Mouse (Mus musculus): ENCODE measurements around the gene Tha1.

Gene Tha1

DNA sequence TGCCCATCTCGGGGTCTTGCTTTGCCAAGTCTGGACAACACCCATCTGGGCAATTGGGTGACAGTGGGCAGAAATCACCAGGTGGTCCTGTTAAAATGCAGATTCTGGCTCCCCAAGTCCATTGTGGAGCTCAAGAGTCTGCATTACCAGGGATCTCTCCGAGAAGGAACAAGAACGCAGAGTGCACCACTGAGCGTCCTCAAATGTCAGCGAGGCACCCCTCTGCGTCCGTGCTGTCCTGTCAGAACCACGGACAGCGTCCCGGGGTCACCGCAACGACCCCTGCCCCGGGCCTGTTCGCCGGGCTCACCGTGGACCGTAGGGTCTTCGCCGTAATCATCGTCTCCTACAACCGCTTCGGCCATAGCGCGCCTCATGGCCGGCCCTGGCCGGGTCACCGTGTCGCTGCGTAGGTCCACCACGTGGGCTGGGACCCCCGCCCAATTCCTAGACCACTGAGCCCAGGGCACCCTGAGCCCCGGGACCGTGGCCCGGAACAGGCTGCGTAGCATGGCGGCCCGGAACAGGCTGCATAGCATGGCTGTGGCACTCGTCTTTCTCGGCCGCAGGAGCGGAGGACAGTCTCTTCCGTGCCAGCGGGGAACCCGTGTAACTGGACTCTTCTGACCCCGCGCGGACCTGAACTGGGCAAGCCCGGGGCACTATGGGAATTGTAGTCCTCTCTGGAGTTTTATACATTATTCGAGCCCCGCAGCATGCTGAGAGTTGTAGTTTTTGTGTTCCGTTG, at the start of gene Tha1:
Tha1 (minus strand) TSS at position 621 of the 748 bp plus-strand sequence.
- peak; percentile 92 for DNase-seq

DNA sequence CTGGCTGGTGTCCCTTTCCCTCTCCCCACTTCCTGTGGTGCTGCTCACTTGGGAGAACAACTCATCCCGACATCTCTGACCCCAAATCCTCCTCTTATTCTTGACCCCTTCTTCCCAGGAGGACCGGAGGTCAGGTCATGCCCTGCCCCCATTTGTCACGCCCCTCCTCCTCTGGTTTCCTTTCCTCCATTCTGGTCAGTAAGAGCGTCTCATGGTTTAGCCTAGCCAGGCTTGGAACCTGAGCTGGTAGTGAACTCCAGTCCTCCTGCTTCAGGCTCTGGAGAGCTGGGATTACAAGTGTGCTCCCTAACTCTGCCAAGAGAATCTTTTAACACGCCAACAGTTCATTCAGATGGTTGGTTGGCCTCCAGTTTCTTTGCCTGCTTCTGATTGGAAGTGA, 45.9 kb upstream of the Tha1 start:
- no peak for DNase-seq

DNA sequence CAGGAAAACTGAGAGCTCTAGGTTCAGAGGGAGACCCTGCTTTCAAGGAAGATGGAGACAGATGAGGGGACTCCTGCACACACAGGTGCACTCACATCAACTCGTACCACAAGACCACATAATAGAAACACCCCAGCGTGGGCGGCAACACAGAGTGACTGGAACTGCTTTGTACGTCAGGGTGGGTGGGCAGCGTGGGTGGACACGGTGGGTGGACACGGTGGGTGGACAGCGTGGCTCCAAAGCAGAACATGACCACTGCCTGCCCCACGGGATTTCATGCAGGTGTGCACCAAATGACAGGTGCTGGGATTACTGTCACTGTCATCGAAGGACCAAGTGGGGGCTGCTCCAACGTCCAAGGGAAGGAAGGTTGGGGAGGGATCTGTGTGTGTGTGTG, 45.3 kb upstream of the Tha1 start:
- DNase-seq, result no peak

DNA sequence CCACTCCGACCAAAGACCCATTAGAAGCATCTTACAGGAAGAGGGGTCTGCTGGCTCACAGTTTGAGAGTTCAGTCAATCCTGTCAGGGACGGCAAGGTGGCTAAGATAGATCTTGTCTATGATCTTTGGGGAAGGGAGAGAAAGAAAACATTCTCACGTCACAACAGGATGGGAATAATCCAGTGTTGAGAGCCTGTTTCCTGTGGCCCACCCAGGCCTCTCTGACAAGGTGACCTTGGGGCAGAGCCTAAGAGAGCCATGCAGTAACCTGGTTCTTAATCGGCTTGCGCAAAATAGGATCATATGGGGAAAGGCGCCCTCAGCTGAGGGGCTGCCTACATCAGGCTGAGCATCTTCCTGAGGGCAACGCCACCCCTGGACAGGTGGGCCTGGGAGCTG, 42.6 kb upstream of the Tha1 start:
- no peak for DNase-seq

DNA sequence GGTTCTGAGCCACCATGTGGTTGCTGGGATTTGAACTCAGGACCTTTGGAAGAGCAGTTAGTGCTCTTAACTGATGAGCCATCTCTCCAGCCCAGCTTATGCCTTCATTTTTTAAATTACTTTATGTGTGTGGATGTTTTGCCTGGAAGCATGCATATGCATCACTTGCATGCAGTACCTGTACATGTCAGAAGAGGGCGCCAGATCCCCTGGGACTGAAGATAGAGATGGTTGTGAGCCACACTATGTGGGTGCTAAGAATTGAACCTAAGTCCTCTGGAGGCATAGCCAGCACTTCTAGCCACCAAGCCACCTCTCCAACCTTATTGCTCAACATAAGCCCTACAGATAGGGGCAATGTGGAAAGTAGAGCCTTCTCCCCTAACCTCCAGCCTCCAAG, 42.1 kb upstream of the Tha1 start:
- peak; percentile 40 for DNase-seq

DNA sequence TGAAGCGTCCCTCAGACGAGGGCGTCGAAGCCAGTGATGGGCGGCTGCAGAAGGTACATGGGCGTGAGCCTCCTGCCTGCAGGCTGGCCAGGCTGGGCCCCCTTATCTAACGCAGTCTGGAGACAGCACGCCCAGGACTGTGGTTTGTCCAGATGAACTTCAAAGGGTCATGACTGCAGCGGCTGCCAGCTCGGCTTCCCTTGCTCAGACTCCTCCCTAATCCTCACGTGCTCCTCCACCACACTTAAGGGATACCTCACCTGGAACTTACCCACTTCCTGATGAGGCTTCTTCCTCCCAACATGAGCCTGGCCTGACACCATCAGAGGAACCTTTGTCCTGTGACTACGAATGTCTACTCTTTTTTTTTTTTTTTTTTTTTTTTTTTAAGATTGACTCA, 41.2 kb upstream of the Tha1 start:
- no peak for DNase-seq

DNA sequence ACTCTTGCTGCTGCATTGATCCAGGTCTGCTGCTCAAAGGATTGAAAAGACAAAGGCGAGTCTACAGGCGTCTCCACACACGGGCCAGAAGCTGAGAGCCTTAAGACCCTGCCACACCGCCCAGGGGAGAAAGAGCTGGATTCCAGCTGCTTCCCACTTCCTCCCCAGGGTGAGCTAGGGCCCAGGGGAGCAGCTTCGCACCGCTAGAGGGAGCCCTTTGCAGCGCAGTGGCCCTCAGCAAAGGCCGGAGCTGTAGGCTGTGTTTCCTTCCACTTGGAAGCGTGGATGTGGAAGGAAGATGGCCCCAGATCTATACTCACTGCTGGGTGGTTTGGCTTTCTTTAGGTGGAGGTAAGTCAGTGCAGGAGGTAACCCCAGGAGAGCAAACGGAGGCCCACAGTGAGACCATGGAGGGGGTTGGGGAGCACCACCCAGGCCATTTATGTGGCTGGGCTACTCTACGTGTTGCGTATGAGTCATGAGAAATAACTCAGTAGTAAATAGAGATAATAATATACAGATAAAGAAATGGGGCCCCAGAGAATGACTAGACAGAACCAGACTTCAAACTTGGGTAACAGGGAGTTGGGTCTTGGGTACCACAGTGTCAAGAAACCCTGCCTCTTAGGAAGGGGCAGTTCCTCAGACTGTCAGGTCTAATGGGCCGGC, 39.5 kb upstream of the Tha1 start:
- peak; percentile 93 for DNase-seq

DNA sequence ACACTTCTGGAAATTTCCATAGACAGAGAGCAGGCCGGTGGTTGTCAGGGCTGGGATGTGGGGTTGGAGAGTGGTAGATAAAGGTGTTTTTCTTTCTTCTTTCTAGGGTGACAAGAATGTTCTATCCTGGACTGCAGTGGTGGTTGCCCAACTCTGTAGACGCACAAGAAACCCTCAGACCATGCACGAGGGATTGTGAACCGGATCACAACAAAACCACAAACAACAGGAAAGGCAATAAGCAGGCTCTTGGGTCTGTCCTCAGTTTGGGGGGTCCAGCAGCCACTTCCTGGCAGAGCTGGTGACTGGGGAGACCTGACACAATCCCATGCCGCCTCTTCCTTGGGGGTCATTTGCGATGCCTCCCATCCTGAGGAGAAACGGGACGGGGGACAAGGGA, 36.1 kb upstream of the Tha1 start:
- DNase-seq, result no peak

DNA sequence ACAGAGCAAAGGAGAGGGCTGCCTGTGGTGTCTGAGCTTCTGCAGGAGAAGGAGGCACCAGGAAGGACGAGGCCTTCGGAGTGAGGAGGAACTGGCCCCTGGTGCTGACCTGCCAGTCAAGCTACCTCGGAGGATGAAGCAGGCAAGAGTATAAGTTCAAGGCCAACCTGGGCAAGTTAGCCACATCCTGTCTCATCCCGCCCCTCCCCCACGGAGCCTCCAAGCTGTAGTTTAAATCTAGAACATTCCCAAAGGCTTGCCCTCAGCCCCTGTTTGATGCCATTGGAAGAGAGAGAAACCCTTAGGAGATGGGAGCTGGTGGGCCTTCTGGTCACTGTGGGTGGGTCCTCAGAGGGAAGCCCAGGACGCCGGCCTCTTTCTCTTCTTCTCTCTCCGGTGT, 31.2 kb upstream of the Tha1 start:
- DNase-seq, result no peak

DNA sequence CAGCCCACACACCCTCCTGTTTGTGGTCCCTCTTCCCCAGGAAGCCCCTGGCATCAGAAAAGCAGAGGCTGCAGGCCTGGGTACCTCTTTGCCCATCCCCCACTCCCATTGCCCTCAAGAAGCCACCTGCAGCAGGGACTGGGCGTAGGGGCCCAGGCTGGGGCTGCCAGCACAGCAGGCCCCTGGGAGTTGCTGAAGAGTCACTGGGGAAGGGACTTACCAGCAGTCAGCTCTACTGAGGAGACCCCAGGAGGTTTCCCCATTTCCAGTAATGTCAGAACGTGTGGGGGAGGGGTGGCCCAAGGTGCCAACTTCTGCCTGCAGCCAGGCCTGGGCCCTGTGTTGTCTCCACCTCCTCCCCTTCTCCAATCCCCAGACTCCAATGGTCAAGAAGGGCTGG, 29.0 kb upstream of the Tha1 start:
- DNase-seq, result no peak

DNA sequence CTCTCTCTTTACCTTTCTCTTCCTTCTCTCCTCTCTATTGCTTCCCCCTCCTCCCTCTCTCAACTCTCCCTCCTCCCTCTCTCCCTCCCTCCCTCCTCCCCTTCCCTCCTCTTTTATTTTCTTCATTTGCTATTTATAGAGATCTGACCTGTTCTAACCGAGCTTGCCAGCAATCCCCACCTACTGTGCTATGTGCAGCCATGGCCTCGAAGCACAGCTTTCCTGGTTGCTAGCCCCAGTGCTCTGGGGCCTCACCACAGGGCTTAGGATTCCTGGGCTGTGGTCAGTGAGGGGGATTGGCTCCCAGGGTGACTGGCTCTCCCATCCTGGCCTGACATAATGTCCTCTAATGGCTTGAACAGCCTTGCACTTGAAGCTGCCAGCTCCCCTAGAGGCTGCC, 23.3 kb upstream of the Tha1 start:
- DNase-seq, result no peak

DNA sequence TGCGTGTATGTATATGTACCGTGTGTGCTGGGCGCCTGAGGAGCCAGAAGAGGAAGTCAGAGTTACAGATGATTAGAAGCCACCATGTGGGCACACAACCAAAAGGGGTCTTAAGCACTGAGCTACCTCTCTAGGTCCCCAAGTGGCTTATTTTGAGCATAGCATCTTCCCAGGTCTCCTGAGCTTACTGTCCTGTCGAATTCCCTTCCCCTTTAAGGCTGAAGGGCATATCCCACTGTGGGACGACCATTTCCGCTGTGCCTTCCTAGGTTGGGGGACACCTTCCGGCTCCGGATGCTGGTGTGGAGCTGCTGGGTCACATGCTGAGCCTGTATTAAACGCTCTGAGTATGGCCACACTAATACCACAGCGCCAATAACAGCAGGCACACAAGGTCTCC, 21.4 kb upstream of the Tha1 start:
- no peak for DNase-seq

DNA sequence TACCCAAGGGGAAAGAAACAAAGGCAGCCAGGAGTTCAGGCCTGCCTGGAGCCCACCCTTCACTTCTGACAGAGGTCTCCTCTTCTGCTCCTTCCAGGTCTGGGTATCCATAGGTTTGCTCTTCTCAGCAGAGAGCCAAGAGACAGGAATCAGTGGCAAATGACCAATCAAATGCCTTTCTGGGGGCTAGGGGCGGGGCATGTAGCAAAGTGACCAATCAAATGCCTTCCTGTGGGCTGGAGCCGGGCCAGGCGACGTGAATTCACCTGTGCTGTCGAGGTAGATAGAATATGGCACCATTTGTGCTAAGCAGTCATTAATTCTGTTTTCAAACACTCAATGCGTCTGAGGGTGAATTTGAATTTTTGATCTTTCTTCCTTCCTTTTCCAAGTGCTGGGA, 18.9 kb upstream of the Tha1 start:
- peak; percentile 41 for DNase-seq

DNA sequence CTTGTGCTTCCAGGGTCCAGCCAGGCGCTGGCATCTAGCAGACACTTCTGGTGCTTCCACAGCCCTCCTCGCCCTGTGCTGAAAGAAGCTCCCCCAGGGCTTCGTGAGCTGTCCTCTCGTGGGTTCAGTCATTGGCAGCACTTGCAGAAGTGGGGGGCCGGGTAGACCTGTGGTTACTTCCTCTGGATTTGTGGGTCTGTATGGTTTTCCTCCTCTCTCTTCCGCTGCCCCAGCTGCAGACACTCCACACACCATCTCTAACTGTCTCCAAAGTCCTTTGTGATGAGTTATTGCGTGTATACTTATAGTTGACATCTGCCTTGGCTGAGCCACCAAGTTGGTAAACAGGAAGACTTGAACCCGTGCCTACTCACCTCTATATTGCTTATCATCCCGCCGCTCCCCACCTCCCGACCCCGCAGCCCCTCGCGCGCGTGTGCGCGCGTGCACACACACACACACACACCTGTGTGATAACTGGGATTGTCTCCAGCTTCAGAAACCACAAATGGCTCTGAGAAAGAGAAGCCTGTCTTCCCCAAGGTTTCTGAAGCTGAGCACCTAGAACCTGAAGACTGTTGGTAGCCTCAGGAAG, 18.4 kb upstream of the Tha1 start:
- no peak for DNase-seq

DNA sequence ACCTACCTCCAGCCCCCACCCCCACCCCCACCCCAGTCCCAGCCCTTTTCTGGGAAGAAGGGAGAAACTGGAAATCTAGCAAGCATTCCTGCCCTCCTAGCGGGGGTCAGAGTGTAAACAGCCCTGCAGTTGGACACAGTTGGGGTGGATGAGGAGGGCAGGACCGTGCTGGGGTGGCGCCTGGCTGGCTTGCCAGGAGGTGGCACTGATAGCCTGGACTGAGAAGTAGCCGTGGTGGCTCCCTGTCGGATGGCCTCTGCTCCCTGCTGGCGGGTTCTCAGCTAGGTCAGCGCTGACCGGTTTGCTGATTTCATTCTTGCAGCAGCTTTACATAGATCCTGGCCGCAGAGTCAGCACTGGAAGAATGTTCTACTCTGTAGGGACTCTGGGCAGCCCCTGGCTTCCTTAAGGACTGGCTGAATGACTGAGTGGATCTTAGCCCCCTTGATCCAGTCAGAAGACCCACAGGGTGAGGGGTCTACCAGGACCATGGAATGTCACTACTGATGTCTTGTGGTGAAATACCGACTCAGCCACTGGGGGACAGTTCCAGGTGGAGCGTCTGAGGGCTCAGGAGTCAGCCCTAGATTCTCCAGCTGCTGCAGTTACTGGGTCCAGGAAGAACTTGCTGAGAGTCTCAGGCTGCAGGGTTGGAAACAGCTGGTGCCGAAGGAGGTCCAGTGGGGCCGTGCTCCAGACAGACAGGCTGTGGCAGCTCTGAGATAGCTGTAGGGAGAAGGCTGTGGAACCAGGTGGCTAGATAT, 17.4 kb upstream of the Tha1 start:
- no peak for DNase-seq

DNA sequence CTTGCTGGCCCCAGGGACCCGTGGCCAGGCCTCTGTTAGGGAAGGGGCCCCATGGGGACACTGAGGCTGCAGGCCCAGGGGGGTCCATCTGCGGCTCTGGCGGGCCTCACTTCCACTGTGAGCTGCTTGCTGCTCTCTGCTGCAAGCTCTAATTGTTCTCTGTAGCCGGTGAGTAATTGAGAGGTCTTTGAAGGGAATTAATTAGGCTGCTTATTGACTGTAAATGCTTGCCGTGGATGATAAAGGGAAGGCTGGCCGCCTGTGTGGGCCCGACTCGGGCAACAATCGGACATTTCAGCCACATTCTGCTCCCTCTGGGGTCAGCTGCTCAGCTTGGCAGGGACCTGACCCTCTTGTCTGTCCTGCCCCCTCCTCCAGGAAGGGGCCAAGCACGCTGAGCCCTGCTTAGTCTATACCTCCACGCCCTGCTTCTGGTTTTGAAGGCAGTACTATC, 16.6 kb upstream of the Tha1 start:
- DNase-seq, result no peak

DNA sequence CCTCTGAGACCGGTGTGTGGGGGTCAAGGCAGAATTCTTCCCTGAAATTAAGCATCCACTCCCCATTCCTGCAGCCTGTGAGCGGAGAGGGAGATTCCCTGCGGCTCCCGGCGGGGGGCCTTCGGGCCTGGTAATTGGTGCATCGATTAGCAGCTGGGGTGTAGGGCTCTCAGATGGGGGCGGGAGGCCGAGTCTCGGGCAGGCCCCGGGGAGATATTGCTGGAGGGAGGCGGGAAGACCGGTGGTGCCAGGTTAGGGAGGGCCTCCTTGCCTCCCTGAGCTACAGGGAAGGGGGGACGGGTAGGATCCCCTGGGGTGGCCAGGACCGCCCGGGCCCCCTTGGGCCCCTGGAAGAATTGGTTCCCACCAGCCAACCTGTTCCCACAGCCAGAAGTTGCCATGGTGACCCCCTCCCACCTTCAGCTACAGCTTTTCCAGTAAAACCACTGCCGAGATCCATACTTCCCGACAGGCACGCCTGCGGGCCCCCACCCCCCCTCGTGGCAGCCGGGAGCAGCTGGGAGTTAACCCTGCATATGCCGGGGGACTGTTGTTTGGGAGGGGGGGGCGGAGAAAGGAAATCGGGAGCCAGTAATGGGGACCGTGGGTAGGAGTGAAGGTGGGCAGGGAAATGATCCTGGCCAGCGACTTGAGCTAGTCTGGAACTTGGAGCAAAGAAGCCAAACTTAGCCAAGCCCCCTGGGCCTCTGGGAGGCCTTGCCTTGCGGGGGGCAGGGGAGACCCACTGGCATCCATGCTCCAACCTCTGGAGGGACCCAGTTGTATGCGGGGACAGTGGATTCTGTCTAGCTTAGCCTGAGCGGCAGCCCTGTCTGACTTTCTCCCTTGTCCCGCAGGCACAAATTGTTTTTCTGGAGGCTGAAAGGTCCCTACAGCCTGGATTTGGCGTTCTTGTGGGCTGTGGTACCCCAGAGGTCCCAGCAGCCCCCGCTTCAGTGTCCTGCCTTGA, 15.9 kb upstream of the Tha1 start:
- no peak for DNase-seq

DNA sequence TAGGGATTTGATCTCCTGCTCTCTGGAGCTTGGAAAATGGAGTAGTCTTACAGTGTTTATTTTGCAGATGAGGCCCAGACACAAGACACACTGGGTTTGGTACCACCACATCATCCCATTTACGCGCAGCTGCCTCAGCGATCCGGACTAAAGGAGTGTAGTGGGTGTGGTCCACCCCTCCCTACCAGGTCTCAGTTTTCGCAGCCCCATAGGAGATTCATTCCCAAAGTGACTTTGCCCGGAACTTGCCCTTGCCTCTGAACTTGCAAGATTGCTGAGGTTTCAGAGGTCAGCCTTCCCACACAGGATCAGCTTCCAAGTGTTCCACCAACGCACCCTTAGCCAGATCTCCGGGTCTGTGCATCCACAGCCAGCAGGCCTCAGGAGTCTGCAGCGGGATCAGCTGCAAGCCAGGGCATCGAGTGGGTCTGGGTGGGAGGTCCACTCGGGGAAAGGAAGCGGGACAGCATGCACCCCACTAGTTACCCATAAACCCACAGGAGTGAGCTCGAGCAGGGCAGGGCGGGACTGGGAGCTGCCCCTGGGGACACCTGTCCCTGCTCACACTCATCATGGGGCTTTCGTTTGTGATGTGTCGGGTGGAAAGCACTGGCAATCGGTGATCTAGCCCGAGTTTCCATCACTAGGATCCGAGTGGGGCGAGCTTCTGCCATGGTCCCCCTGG, 15.0 kb upstream of the Tha1 start:
- no peak for DNase-seq

DNA sequence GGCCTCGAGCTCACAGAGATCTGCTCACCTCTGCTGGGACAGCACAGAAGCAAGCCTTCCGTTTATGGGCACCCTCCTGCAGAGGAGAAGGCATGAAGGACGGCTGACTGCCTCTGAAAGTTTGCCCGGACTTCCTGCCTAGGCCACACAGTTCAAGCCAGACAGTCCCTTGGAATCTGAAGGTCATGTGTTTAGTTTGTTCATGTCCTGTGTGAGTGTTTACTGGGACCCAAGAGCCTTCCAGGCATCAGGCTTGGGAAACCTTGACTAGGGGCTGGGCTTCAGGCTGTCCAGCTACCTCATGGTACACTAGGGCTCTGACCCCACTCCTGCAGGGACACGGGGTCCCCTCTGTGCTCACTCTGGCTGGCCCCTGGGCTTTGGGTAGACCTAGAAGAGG, 12.7 kb upstream of the Tha1 start:
- peak; percentile 55 for DNase-seq

DNA sequence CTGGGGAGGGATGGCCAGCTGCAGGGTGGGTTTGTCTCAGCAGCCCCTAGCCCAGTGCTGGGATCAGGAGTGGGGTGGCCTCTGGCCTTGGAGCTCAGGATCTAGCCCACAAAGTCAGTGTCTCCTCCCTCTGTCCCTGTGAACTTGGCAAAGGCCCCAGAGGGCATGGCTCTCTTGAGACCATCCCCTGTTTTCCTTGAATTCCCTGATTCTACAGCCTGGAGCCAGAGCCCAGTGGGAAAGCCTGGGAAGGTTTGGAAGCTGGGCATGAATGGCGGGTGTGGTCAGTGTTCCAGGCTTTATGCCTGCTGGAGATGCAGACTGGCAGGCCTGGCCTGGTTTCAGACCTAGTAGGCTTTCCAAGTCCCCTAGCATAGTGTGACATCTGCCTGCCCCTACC, 8.9 kb upstream of the Tha1 start:
- peak; percentile 75 for DNase-seq

DNA sequence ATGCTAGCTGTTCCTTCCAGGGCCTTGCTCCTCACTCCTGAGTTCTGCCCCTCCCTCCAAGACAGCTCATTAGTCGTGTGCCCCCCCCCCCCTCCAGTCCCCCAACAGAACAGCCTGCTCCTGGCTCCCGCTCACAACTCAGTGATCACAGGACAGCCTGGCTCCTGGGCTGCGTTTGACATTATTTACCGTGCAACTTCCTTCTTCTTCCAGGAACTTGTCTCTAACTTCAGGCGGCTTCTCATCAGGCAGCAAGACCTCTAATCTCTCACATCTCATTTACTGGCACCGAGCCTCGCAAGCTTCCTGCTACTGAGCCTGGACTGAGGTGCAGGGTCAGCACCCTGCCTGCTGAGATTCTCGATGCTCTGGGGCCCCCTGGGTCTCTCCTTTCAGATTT, 8.5 kb upstream of the Tha1 start:
- peak; percentile 93 for DNase-seq

DNA sequence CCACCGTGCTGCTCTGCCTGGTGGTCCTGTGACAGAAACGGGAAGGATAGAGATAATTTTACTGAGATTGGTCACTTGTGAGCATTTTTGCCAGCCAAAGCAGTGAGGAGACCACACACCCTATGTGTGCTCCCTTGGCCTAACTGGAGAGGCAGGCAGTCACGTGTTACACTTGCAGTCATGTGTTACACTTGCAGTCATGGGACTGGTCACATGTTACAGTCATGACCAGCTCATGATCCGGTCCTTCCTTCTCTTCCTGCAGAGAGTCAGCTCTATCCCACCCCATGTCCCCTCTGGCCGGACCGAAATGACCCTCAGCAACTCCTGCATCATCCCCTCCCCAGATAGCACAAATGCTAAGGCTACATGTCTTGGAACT, 7.7 kb upstream of the Tha1 start:
- DNase-seq, result peak; percentile 27
